Mouse (Mus musculus) subcutaneous adipose tissue, adult 2 months (tissue): ENCODE measurements around the gene Slc35b2. TPM values are rescaled to one million over a fixed set of nuclear protein-coding genes. Genes with fewer than 3 reads are reported as not detected.

Experiments used
- polyA plus RNA-seq: library from polyadenylated mRNA; depleted of rRNA; stranded (reverse); fragments of >200 nt; gene quantifications from 2 replicates; pipeline ENCODE4 v1.2.3, GENCODE M21; 2012; ENCODE audit warnings: low replicate concordance; rRNA removed

The Slc35b2 gene
- polyA plus RNA-seq = 116 and 166 TPM in 2 replicates

GRCm38 (mm10) chr17:45563655-45564530 lies at the start of gene Slc35b2:
TSS of gene Slc35b2 (plus strand) at chr17:45563874.

DNA sequence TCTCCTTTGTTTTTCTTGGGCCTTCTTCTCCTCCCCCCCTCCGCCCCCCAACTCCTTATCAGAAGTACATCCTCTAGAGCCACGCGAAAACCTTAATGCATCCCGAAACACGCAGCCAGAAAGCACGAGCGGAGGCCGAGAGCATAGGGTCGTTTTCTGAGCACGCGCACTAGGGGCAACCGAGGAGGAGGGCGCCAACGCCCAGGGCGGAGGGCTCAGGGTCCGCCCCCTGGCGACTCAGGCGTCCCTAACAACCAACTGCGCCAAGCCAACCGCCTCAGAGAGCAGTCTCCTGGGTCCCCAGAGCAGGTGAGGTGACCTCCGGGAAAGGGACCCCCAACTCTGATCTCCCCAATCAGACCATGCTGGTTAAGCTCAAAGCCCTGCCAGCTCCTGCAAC lies 40.4 kb upstream of the Slc35b2 start, which contains the start of gene Tcte1:
Tcte1 (plus strand) TSS at position 172 of the 400 bp plus-strand sequence.

GRCm38 (mm10) chr17:45549617-45550181 lies 14.0 kb upstream of the Slc35b2 start, which contains the start of gene Tmem151b:
TSS of gene Tmem151b (minus strand) at chr17:45549677.

GRCm38 (mm10) chr17:45555452-45556106 lies 8.1 kb upstream of the Slc35b2 start, which contains the start of gene Nfkbie:
TSS of gene Nfkbie (plus strand) at chr17:45555703.

GRCm38 (mm10) chr17:45573087-45573779 lies 9.6 kb downstream of the Slc35b2 start, which contains the start of gene Hsp90ab1:
TSS of gene Hsp90ab1 (minus strand) at chr17:45573271.

DNA sequence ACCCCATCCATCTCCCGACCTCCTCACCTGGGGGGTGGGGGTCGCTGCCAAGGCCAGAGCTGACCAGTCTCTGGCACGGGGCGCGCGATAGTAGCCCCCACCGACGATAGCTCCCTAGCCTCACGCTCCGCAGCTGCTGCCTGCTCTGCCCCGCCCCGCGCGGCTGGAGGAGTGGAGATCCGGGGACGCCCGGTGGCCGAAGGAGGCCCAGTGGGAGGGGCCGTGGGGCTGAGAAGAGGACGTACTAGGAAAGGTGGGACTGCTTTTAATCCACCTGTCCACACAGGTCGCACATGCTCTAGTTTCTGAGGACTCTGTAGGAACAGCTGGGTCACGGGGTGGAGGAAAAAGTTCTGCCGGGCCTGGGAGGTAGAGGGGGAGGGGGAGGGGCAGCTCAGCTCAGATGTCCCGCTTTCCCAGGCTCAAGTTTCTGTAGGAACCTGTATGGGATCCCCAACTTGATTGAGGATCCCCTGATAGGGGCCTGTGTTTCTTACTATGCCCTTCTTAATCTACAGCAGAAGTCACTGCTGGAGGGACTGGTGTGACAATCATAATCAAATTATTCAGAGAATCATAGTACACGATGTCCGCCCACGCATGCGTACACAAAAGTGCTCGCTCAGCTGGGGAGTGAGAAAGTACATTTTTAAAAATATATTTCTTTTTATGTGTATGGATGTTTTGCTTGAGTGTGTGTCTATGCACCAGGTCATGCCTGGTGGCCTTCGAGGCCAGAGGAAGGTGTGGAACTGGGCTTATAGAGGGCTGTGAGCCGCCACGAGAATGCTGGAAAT lies 36.0 kb downstream of the Slc35b2 start, which contains the start of gene Slc29a1:
Slc29a1 (minus strand) TSS at position 161 of the 797 bp plus-strand sequence.

DNA sequence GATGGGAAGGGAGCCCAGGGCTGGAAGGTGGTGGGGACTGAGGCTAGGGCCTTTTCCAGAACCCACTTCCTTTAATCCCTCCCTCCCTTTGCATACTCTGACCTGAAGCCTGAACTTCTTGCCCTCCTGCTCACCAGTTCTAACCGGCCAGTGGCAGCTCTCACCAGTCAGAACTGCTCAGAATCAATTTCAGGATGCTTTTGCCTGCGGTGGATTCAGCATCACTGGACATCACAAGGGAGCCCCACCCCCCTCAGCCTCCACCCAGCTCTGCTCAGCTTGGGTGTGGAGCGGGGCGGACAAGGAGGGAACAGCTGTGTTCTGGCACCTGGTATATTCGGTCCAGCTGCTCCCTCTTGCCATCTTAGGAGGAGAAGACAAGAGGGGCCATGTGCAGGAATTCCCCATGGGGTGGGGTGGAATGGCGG lies 38.2 kb downstream of the Slc35b2 start, which contains the start of gene Mymx:
Mymx (minus strand) TSS at position 226 of the 428 bp plus-strand sequence.

Other genes with a start within 250 kb of the Slc35b2 start
- gene Cdc5l, start 130.1 kb upstream of the Slc35b2 start, polyA plus RNA-seq = 7.5 and 13.1 TPM in 2 replicates
- gene Spats1, start 88.5 kb upstream of the Slc35b2 start, polyA plus RNA-seq = 0.10 and 0.14 TPM in 2 replicates
- 13.0 and 20.0 TPM in 2 replicates for gene Aars2, start 57.0 kb upstream of the Slc35b2 start, polyA plus RNA-seq
- gene Tcte1, start 40.4 kb upstream of the Slc35b2 start, polyA plus RNA-seq = not detected in 2 replicates
- gene Tmem151b, start 14.2 kb upstream of the Slc35b2 start, polyA plus RNA-seq = 0.10 and 1.3 TPM in 2 replicates
- 4.5 and 7.6 TPM in 2 replicates for gene Nfkbie, start 8.2 kb upstream of the Slc35b2 start, polyA plus RNA-seq
- gene Hsp90ab1, start 9.4 kb downstream of the Slc35b2 start, polyA plus RNA-seq = 397 and 776 TPM in 2 replicates
- 83.9 and 195 TPM in 2 replicates for gene Slc29a1, start 35.7 kb downstream of the Slc35b2 start, polyA plus RNA-seq
- gene Mymx, start 38.2 kb downstream of the Slc35b2 start, polyA plus RNA-seq = not detected in 2 replicates
- gene Capn11, start 95.5 kb downstream of the Slc35b2 start, polyA plus RNA-seq = 0.06 TPM in 1 of 2 replicates, not detected in the other
- 114 and 123 TPM in 2 replicates for gene Mrpl14, start 122.4 kb downstream of the Slc35b2 start, polyA plus RNA-seq
- 61.9 and 66.0 TPM in 2 replicates for gene Tmem63b, start 123.0 kb downstream of the Slc35b2 start, polyA plus RNA-seq
- gene 1600014C23Rik, start 170.0 kb downstream of the Slc35b2 start, polyA plus RNA-seq = not detected in 2 replicates